Mouse (Mus musculus): ENCODE results near the gene Nmnat3. TPM values are rescaled to one million over a fixed set of nuclear protein-coding genes. Genes with fewer than 3 reads are reported as not detected.

Gene Nmnat3
- total and polyA plus RNA-seq, 3 experiments, result 8.1 to 9.3 (median 9.2) TPM

DNA sequence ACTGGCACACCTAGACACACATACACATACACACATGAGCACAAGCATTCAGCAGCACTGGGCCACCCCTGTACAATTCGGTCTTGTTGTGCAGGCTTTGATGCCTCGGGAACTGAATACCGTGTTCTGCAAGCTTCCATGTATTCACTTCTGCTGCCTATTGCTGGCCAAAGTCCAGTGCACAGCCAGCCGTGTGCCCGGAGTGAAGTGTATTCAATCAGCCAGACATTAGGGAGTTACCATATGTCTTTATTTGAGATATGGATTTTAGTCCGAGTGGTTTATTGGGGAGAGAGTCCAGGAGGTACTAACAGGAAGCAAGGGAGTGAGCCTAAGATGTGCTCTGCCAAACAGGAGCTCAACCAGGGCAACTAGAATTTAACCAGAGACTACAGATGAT lies 19.8 kb downstream of the Nmnat3 start:
- H3K27ac ChIP-seq (ENCODE audit: insufficient read depth, low read depth), result no peak overlapping the region
- TF ChIP-seq ZNF384 (IDR thresholded peaks at IDR 0.05; ENCODE audit: low read depth, low read length) (no peak), CHD1 (IDR thresholded peaks at IDR 0.05; ENCODE audit: low read depth, low read length) (no peak), IRF4 (IDR thresholded peaks at IDR 0.05; ENCODE audit: low read depth, low read length) (no peak), ZMIZ1 (IDR thresholded peaks at IDR 0.05; ENCODE audit: low read depth, low read length) (no peak), POLR2AphosphoS2 (IDR thresholded peaks at IDR 0.05; ENCODE audit: low read depth, low read length) (no peak), RAD21 (IDR thresholded peaks at IDR 0.05; ENCODE audit: low read depth, low read length) (no peak), MAZ (IDR thresholded peaks at IDR 0.05; ENCODE audit: low read depth, low read length) (no peak), ZC3H11A (IDR thresholded peaks at IDR 0.05; ENCODE audit: low read depth, low read length) (no peak), HCFC1 (IDR thresholded peaks at IDR 0.05; ENCODE audit: low read depth, low read length) (no peak), EP300 (IDR thresholded peaks at IDR 0.05; ENCODE audit: low read length) (no peak), NRF1 (IDR thresholded peaks at IDR 0.05; ENCODE audit: low read depth, low read length) (no peak), ELF1 (IDR thresholded peaks at IDR 0.05; ENCODE audit: low read depth, low read length) (no peak)
- no peaks in the 10 kb centered on the region for H3K79me2 ChIP-seq (replicated peaks; ENCODE audit: control insufficient read depth, extremely low read depth, insufficient read depth, poor library complexity, severe bottlenecking)
- H3K27me3 ChIP-seq (replicated peaks), result no peaks in the 10 kb centered on the region
- no peak overlapping the region for H3K9ac ChIP-seq (ENCODE audit: insufficient read depth, low read depth)
- peaks cover 16 to 87% of the 10 kb centered on the region in 2 experiments for H3K36me3 ChIP-seq (replicated peaks in 1 of 2; ENCODE audit: control insufficient read depth in 1 of 2, insufficient read depth in 1 of 2, low read length in 1 of 2)
- H3K4me3 ChIP-seq (replicated peaks in 1 of 3; ENCODE audit: low read depth in 2 of 3, low read length in 2 of 3, poor library complexity in 1 of 3), result no peak overlapping the region
- H3K4me2 ChIP-seq (ENCODE audit: insufficient read depth, low read depth, poor library complexity, severe bottlenecking), result no peak overlapping the region
- dilution Hi-C loops (cut with MboI; ENCODE audit: extremely low pct_ligation_motif_present, extremely low pct_unique_long_range_greater_than_20kb, low sequenced_read_pairs), result no loop called here
- H3K4me1 ChIP-seq (ENCODE audit: control insufficient read depth in 1 of 2, insufficient read depth in 2 of 2), result no peaks in the 10 kb centered on the region
- DNase-seq (ENCODE audit: extremely low read depth), result no peak
- in situ Hi-C loops (cut with MboI; ENCODE audit: low pct_ligation_motif_present, low pct_unique_long_range_greater_than_20kb, low sequenced_read_pairs), result no loop called here
- peaks cover 2% of the 10 kb centered on the region for H3K9me3 ChIP-seq (replicated peaks; ENCODE audit: low read length)

DNA sequence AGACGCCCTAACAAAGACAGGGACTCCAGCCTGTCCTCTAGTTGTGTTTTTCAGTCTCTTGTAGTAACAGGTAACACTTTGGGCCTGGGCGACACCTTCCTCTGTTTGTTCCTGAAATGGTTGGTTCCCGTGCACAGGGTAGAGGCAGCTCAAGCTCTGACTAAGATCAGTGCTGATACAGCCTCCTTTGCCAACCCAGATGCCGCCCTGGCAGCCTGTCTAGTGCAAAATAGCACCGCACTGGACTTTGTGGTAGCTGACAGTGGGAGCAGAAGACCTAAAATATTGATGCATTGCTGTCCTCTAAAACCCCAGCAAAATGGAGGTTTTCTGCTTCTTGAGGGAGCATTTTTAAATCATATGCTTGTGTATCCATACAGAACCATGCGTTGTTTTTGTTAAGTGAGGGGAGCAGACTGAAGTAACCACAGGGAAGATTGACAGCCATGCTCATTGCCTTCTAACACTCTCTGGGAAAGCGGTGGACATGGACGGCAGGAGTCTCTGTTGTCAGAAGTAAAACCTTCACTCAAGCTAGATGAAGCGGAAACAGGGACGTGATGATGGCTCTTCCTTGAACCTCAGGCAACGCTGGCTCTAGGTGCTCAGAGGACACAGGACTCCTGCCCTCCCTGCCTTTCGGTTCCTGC lies 24.2 kb downstream of the Nmnat3 start:
- H3K4me3 ChIP-seq (replicated peaks in 1 of 3; ENCODE audit: low read depth in 2 of 3, low read length in 2 of 3, poor library complexity in 1 of 3), result no peak overlapping the region
- TF ChIP-seq RCOR1 (conservative IDR thresholded peaks at IDR 0.05; ENCODE audit: low read depth, low read length), result no peak
- no peak for TF ChIP-seq CHD2 (IDR thresholded peaks at IDR 0.05; ENCODE audit: low read length)
- TF ChIP-seq SIN3A (IDR thresholded peaks at IDR 0.05; ENCODE audit: low read length), result no peak
- TF ChIP-seq MAZ (IDR thresholded peaks at IDR 0.05; ENCODE audit: low read depth, low read length), result no peak
- TF ChIP-seq CTCF (conservative IDR thresholded peaks at IDR 0.05 in 1 of 2, IDR thresholded peaks at IDR 0.05 in 1 of 2; ENCODE audit: low read depth in 2 of 2, low read length in 2 of 2), result no peak
- no peak for TF ChIP-seq MYC (IDR thresholded peaks at IDR 0.05; ENCODE audit: low read depth, low read length)
- no peak for TF ChIP-seq USF1 (IDR thresholded peaks at IDR 0.05; ENCODE audit: low read depth, low read length)
- TF ChIP-seq JUN (IDR thresholded peaks at IDR 0.05; ENCODE audit: insufficient read depth, low read depth, low read length), result no peak
- TF ChIP-seq UBTF (IDR thresholded peaks at IDR 0.05; ENCODE audit: low read depth, low read length), result no peak
- TF ChIP-seq MAX (IDR thresholded peaks at IDR 0.05; ENCODE audit: low read length), result no peak
- TF ChIP-seq GABPA (IDR thresholded peaks at IDR 0.05; ENCODE audit: insufficient replicate concordance, low read depth, low read length), result no peak
- TF ChIP-seq ZNF384 (IDR thresholded peaks at IDR 0.05; ENCODE audit: low read depth, low read length), result no peak
- TF ChIP-seq KAT2A (IDR thresholded peaks at IDR 0.05; ENCODE audit: insufficient replicate concordance, low read length), result no peak
- H3K9ac ChIP-seq (ENCODE audit: insufficient read depth, low read depth), result no peak overlapping the region
- H3K4me2 ChIP-seq (ENCODE audit: insufficient read depth, low read depth, poor library complexity, severe bottlenecking), result no peak overlapping the region
- H3K36me3 ChIP-seq (replicated peaks in 1 of 2; ENCODE audit: control insufficient read depth in 1 of 2, insufficient read depth in 1 of 2, low read length in 1 of 2), result peaks cover 3 to 82% of the 10 kb centered on the region in 2 experiments
- H3K27ac ChIP-seq (ENCODE audit: insufficient read depth, low read depth), result no peak overlapping the region
- no peak for DNase-seq (ENCODE audit: extremely low read depth)
- no peaks in the 10 kb centered on the region for H3K4me1 ChIP-seq (ENCODE audit: control insufficient read depth in 1 of 2, insufficient read depth in 2 of 2)
- H3K9me3 ChIP-seq (replicated peaks; ENCODE audit: low read length), result peaks cover 2% of the 10 kb centered on the region
- H3K79me2 ChIP-seq (replicated peaks; ENCODE audit: control insufficient read depth, extremely low read depth, insufficient read depth, poor library complexity, severe bottlenecking), result no peaks in the 10 kb centered on the region
- in situ Hi-C loops (cut with MboI; ENCODE audit: low pct_ligation_motif_present, low pct_unique_long_range_greater_than_20kb, low sequenced_read_pairs) (no loop called here), dilution Hi-C loops (cut with MboI; ENCODE audit: extremely low pct_ligation_motif_present, extremely low pct_unique_long_range_greater_than_20kb, low sequenced_read_pairs) (no loop called here)
- H3K27me3 ChIP-seq (replicated peaks), result no peaks in the 10 kb centered on the region

Data from CH12.LX (cell line).